Mouse (Mus musculus): ENCODE measurements around the gene Olfr2. TPM values are rescaled to one million over a fixed set of nuclear protein-coding genes. Genes with fewer than 3 reads are reported as not detected.

Gene Olfr2
- polyA plus RNA-seq, 1 experiment from 2014 or later = not detected

DNA sequence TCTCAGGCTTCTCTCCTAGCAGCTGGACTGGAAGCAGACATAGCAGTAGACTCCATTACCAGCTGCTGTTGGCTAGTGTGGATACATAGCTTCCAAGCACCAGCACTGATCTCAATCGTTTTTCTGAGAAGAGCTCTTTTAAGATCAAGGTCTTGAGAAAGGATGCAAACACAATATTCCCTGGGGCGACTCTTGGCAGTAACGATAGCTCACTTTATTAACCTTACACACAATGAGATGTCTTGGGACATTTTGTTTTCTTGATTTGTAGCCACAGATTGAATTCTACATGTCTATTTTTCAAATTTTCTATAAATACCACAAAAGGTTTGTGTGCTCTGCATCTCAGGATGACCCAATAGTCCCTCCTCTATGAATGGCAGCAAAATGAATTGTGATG is 57.7 kb downstream of the Olfr2 start, which contains the start of gene Olfr710:
Olfr710 (minus strand) TSS at position 101 of the 400 bp plus-strand sequence.
- Histone ChIP-seq H3K4me3 (no peak within 1 kb of the TSS), H3K4me2 (no peak within 1 kb of the TSS), H3K9me3 (no peaks in the 10 kb centered on the region), H3K9ac (no peak within 1 kb of the TSS), H3K27ac (no peak within 1 kb of the TSS), H3K36me3 (no peaks in the 10 kb centered on the region), H3K4me1 (replicated peaks) (no peaks in the 10 kb centered on the region), H3K27me3 (no peaks in the 10 kb centered on the region)
- 81% methylated on average over 3 of the region's 3 CpGs for WGBS
- ATAC-seq (ENCODE audit: low FRiP score) = no peak

Other genes starting within 250 kb of the Olfr2 start
- not detected in 2 replicates for gene Olfr699, start 212.9 kb downstream of the Olfr2 start, polyA plus RNA-seq (2015; fragmentation: Nextera tagmentation; extraction: Ambion mirVana)
- gene Olfr700, start 197.2 kb downstream of the Olfr2 start, polyA plus RNA-seq (2015; fragmentation: Nextera tagmentation; extraction: Ambion mirVana) = not detected in 2 replicates
- not detected in 2 replicates for gene Olfr701, start 191.9 kb downstream of the Olfr2 start, polyA plus RNA-seq (2015; fragmentation: Nextera tagmentation; extraction: Ambion mirVana)
- not detected in 2 replicates for gene Olfr702, start 172.2 kb downstream of the Olfr2 start, polyA plus RNA-seq (2015; fragmentation: Nextera tagmentation; extraction: Ambion mirVana)
- not detected in 2 replicates for gene Olfr703, start 162.7 kb downstream of the Olfr2 start, polyA plus RNA-seq (2015; fragmentation: Nextera tagmentation; extraction: Ambion mirVana)
- gene Olfr704, start 142.9 kb downstream of the Olfr2 start, polyA plus RNA-seq (2015; fragmentation: Nextera tagmentation; extraction: Ambion mirVana) = not detected in 2 replicates
- not detected in 2 replicates for gene Olfr705, start 129.2 kb downstream of the Olfr2 start, polyA plus RNA-seq (2015; fragmentation: Nextera tagmentation; extraction: Ambion mirVana)
- gene Olfr706, start 117.9 kb downstream of the Olfr2 start, polyA plus RNA-seq (2015; fragmentation: Nextera tagmentation; extraction: Ambion mirVana) = not detected in 2 replicates
- gene Olfr707, start 104.8 kb downstream of the Olfr2 start, polyA plus RNA-seq (2015; fragmentation: Nextera tagmentation; extraction: Ambion mirVana) = not detected in 2 replicates
- gene Olfr1532-ps1, start 98.1 kb downstream of the Olfr2 start, polyA plus RNA-seq (2015; fragmentation: Nextera tagmentation; extraction: Ambion mirVana) = not detected in 2 replicates
- not detected in 2 replicates for gene Olfr709-ps1, start 73.9 kb downstream of the Olfr2 start, polyA plus RNA-seq (2015; fragmentation: Nextera tagmentation; extraction: Ambion mirVana)
- not detected in 2 replicates for gene Olfr710, start 57.8 kb downstream of the Olfr2 start, polyA plus RNA-seq (2015; fragmentation: Nextera tagmentation; extraction: Ambion mirVana)
- gene Olfr6, start 42.1 kb downstream of the Olfr2 start, polyA plus RNA-seq (2015; fragmentation: Nextera tagmentation; extraction: Ambion mirVana) = not detected in 2 replicates
- not detected in 2 replicates for gene Olfr711, start 30.6 kb downstream of the Olfr2 start, polyA plus RNA-seq (2015; fragmentation: Nextera tagmentation; extraction: Ambion mirVana)
- not detected in 2 replicates for gene Olfr713, start 25.1 kb upstream of the Olfr2 start, polyA plus RNA-seq (2015; fragmentation: Nextera tagmentation; extraction: Ambion mirVana)
- not detected in 2 replicates for gene Olfr714, start 64.9 kb upstream of the Olfr2 start, polyA plus RNA-seq (2015; fragmentation: Nextera tagmentation; extraction: Ambion mirVana)
- not detected in 2 replicates for gene Olfr17, start 87.1 kb upstream of the Olfr2 start, polyA plus RNA-seq (2015; fragmentation: Nextera tagmentation; extraction: Ambion mirVana)
- not detected in 2 replicates for gene Olfr715b, start 104.3 kb upstream of the Olfr2 start, polyA plus RNA-seq (2015; fragmentation: Nextera tagmentation; extraction: Ambion mirVana)
- gene Olfr715, start 125.0 kb upstream of the Olfr2 start, polyA plus RNA-seq (2015; fragmentation: Nextera tagmentation; extraction: Ambion mirVana) = not detected in 2 replicates
- not detected in 2 replicates for gene Olfr716, start 132.3 kb upstream of the Olfr2 start, polyA plus RNA-seq (2015; fragmentation: Nextera tagmentation; extraction: Ambion mirVana)
- gene Nlrp14, start 160.9 kb upstream of the Olfr2 start, polyA plus RNA-seq (2015; fragmentation: Nextera tagmentation; extraction: Ambion mirVana) = not detected in 2 replicates
- not detected in 2 replicates for gene Rbmxl2, start 203.4 kb upstream of the Olfr2 start, polyA plus RNA-seq (2015; fragmentation: Nextera tagmentation; extraction: Ambion mirVana)

All from hindbrain, embryonic 13.5 days (tissue).